Mouse (Mus musculus) liver, embryonic 11.5 days (tissue): ENCODE measurements around the gene Btbd11. TPM values are rescaled to one million over a fixed set of nuclear protein-coding genes. Genes with fewer than 3 reads are reported as not detected.

Experiments
- ATAC-seq: fragments of 200-750 bp; cut with Nextera tagmentation; replicated peaks from 2 replicates; pipeline ENCODE4 v1.8.0; 2017; ENCODE audit warnings: moderate number of reproducible peaks, mild to moderate bottlenecking, moderate TSS enrichment, moderate library complexity; ENCODE audit not compliant: low FRiP score
- DNase-seq: peaks from one replicate; pipeline ENCODE4 v3.0.0-alpha.2; 2017; ENCODE audit warnings: low spot score
- H3K27ac ChIP-seq: fragments of 300-500 bp; sonication (generic); 2 replicates; pipeline ENCODE4 v1.5.1; 2014; ENCODE audit warnings: mild to moderate bottlenecking, low read depth, low read length, control low read depth
- H3K27me3 ChIP-seq: fragments of 300-500 bp; sonication (generic); replicated peaks from 2 replicates; pipeline ENCODE4 v1.6.1; 2014; ENCODE audit warnings: low read length, mixed read lengths; ENCODE audit not compliant: control insufficient read depth, insufficient read depth
- H3K36me3 ChIP-seq: fragments of 300-500 bp; sonication (generic); 2 replicates; pipeline ENCODE4 v1.6.1; 2014; ENCODE audit warnings: mild to moderate bottlenecking, low read length, moderate library complexity, mixed read lengths; ENCODE audit not compliant: control insufficient read depth, insufficient read depth
- H3K4me1 ChIP-seq: fragments of 300-500 bp; sonication (generic); replicated peaks from 2 replicates; pipeline ENCODE4 v1.6.1; 2014; ENCODE audit warnings: low read length, mixed read lengths; ENCODE audit not compliant: control insufficient read depth, insufficient read depth
- H3K4me2 ChIP-seq: fragments of 300-500 bp; sonication (generic); 2 replicates; pipeline ENCODE4 v1.6.1; 2014; ENCODE audit warnings: mild to moderate bottlenecking, control low read depth, moderate library complexity
- H3K4me3 ChIP-seq: fragments of 300-500 bp; sonication (generic); 2 replicates; pipeline ENCODE4 v1.5.1; 2014; ENCODE audit warnings: low read depth, low read length, control low read depth
- H3K9ac ChIP-seq: fragments of 300-500 bp; sonication (generic); 2 replicates; pipeline ENCODE4 v1.6.1; 2014; ENCODE audit warnings: low read depth, low read length, control low read depth
- H3K9me3 ChIP-seq: fragments of 300-500 bp; sonication (generic); 2 replicates; pipeline ENCODE4 v1.6.1; 2016; ENCODE audit warnings: low read length, inconsistent platforms, mixed read lengths; ENCODE audit not compliant: control insufficient read depth
- WGBS: fragments of 180-500 bp; shearing (Covaris S2); extraction: QIAGEN DNeasy Blood & Tissue Kit; methylation state at CpG from one replicate; pipeline ENCODE4 v1.1.7; 2014; 5-methylcytosine and 5-hydroxymethylcytosine counted together
- polyA plus RNA-seq: library from polyadenylated mRNA; unstranded; fragments of >200 nt; fragmentation: Nextera tagmentation; extraction: Ambion mirVana; gene quantifications from 2 replicates; pipeline ENCODE4 v1.2.1, GENCODE M21; 2014

Btbd11 gene
- polyA plus RNA-seq, 1 experiment from 2014 or later = 0.88 TPM

GRCm38 (mm10) chr10:85591986-85592385 is 205.4 kb downstream of the Btbd11 start:
- H3K27ac ChIP-seq = no peak overlapping the region
- WGBS = 49% methylated on average over 6 of the region's 6 CpGs
- no peaks in the 10 kb centered on the region for H3K36me3 ChIP-seq
- H3K4me3 ChIP-seq = no peak overlapping the region
- H3K9ac ChIP-seq = no peak overlapping the region
- no peak overlapping the region for H3K4me2 ChIP-seq
- no peaks in the 10 kb centered on the region for H3K4me1 ChIP-seq
- ATAC-seq (no peak), DNase-seq (no peak)
- no peaks in the 10 kb centered on the region for H3K9me3 ChIP-seq
- H3K27me3 ChIP-seq = no peaks in the 10 kb centered on the region

GRCm38 (mm10) chr10:85596301-85596700 is 209.7 kb downstream of the Btbd11 start:
- H3K9me3 ChIP-seq = no peaks in the 10 kb centered on the region
- DNase-seq (no peak), ATAC-seq (no peak)
- WGBS = 75% methylated on average over 5 of the region's 5 CpGs
- H3K27ac ChIP-seq = no peak overlapping the region
- H3K4me1 ChIP-seq = no peaks in the 10 kb centered on the region
- no peak overlapping the region for H3K4me2 ChIP-seq
- no peak overlapping the region for H3K9ac ChIP-seq
- H3K36me3 ChIP-seq = no peaks in the 10 kb centered on the region
- H3K27me3 ChIP-seq = peaks cover 11% of the 10 kb centered on the region
- H3K4me3 ChIP-seq = no peak overlapping the region

DNA sequence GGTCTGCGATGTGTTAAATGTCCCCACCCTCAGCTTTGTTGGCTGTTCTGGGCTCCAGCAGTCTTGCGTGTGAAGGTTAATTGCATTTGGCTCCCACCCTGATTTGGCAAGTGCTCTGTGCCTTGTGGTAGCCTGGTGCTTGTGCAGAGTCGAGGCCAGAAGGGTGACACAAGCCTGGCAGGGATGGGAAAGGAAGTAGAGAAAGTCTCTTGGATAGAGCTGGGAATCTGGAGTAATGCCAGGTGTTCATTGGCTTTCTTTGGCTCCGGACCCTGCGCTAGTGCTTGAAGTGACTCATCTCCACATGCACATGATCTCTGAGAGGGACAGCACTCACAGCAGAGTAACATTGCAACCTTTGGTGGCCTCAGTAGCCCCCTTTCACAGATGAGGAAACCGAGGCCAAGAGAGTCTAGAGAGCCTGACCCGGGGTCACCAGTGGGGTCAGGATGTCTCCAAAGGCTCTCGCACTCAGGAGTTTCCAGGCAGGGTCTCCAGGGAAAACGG is 211.5 kb downstream of the Btbd11 start:
- no peaks in the 10 kb centered on the region for H3K9me3 ChIP-seq
- no peak overlapping the region for H3K9ac ChIP-seq
- ATAC-seq = no peak
- peak overlapping the region; percentile 43 for H3K4me3 ChIP-seq
- peak overlapping the region; percentile 67 for H3K4me2 ChIP-seq
- peaks cover 11% of the 10 kb centered on the region for H3K27me3 ChIP-seq
- WGBS = 39% methylated on average over 9 of the region's 9 CpGs
- H3K36me3 ChIP-seq = no peaks in the 10 kb centered on the region
- H3K27ac ChIP-seq = no peak overlapping the region
- DNase-seq = no peak
- H3K4me1 ChIP-seq = no peaks in the 10 kb centered on the region

GRCm38 (mm10) chr10:85598603-85599542 is 212.3 kb downstream of the Btbd11 start:
- H3K36me3 ChIP-seq = no peaks in the 10 kb centered on the region
- H3K27ac ChIP-seq = no peak overlapping the region
- no peaks in the 10 kb centered on the region for H3K9me3 ChIP-seq
- H3K27me3 ChIP-seq = peaks cover 11% of the 10 kb centered on the region
- peak overlapping the region; percentile 43; the same call in 1 of the 2 replicates for H3K9ac ChIP-seq
- H3K4me1 ChIP-seq = no peaks in the 10 kb centered on the region
- ATAC-seq = 0 out of 2 replicates have a peak, but pooled peaks have one; percentile 29
- WGBS = 4% methylated on average over 41 of the region's 41 CpGs
- peak overlapping the region; percentile 67 for H3K4me2 ChIP-seq
- H3K4me3 ChIP-seq = peak overlapping the region; percentile 43
- no peak for DNase-seq

DNA sequence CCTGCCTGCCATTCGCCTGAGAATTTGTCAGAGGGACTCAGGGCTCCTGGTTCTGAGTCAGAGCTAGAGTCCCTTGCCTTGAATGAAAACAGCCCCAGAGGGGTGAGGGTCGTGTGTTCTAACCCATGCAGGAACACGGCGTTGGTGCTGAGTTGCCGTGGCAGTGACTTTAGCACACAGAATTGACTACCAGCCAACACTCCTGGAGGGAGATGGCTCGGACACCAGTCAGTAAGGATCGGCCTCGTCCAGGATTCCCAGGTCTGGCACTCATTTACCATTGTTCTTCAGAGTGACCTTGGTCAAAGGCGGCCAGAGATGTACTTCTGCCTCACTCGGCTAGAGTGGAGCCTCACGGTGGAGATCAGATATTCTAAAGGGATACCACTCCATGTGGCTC is 215.9 kb downstream of the Btbd11 start:
- H3K4me1 ChIP-seq = no peaks in the 10 kb centered on the region
- 84% methylated on average over 11 of the region's 11 CpGs for WGBS
- ATAC-seq = no peak
- no peak overlapping the region for H3K27ac ChIP-seq
- H3K4me3 ChIP-seq = no peak overlapping the region
- H3K9me3 ChIP-seq = no peaks in the 10 kb centered on the region
- DNase-seq = no peak
- peaks cover 11% of the 10 kb centered on the region for H3K27me3 ChIP-seq
- no peak overlapping the region for H3K4me2 ChIP-seq
- H3K9ac ChIP-seq = no peak overlapping the region
- no peaks in the 10 kb centered on the region for H3K36me3 ChIP-seq

DNA sequence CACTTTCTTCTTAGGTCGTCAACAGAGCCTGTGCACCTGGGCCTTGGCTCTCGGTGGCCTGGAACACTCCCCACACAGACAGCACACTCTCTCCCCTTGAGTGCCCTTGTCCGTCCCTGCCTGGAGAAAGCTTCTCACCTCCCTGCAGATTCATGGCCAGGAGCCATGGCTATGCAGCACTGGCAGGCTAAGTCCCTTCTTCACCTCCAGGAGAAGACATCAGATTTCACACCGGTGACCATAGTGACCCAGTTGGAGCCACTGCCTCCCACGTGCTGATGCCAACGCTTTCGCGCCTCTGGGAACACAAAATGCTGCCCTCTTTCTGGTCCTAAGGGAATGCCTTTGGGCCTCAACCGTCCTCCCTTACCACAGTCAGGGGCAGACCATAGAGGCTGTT is 217.9 kb downstream of the Btbd11 start:
- 74% methylated on average over 9 of the region's 9 CpGs for WGBS
- Histone ChIP-seq H3K27ac (no peak overlapping the region), H3K36me3 (no peaks in the 10 kb centered on the region), H3K9me3 (no peaks in the 10 kb centered on the region), H3K9ac (no peak overlapping the region), H3K4me3 (no peak overlapping the region), H3K4me1 (no peaks in the 10 kb centered on the region), H3K4me2 (no peak overlapping the region), H3K27me3 (no peaks in the 10 kb centered on the region)
- ATAC-seq (no peak), DNase-seq (no peak)

GRCm38 (mm10) chr10:85608550-85609278 is 222.1 kb downstream of the Btbd11 start:
- no peak overlapping the region for H3K27ac ChIP-seq
- H3K9ac ChIP-seq = no peak overlapping the region
- no peaks in the 10 kb centered on the region for H3K27me3 ChIP-seq
- DNase-seq = no peak
- H3K4me2 ChIP-seq = no peak overlapping the region
- H3K4me3 ChIP-seq = no peak overlapping the region
- 83% methylated on average over 14 of the region's 14 CpGs for WGBS
- ATAC-seq = no peak
- H3K36me3 ChIP-seq = no peaks in the 10 kb centered on the region
- no peaks in the 10 kb centered on the region for H3K4me1 ChIP-seq
- no peaks in the 10 kb centered on the region for H3K9me3 ChIP-seq

DNA sequence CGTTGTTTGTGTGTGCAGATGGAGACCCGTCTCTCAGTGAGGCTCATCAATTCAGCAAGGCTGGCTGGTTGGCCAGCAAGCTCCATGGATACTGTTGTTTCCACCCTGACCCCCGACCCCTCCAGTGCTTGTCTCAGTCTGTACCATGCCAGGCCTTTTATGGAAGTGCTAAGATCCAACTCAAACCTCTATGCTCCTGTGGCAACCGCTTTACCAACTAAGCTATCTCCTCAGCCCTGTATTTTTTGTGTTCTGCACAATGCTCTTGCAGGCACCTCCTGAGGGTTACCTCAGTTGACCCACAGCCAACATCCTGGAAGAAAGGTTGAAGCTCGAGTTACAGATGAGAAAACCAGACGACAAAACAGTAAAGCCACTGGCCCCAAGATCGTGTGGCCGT is 230.5 kb downstream of the Btbd11 start:
- Histone ChIP-seq H3K9ac (no peak overlapping the region), H3K4me1 (no peaks in the 10 kb centered on the region), H3K36me3 (no peaks in the 10 kb centered on the region), H3K4me2 (no peak overlapping the region), H3K27ac (no peak overlapping the region), H3K27me3 (no peaks in the 10 kb centered on the region), H3K9me3 (no peaks in the 10 kb centered on the region), H3K4me3 (no peak overlapping the region)
- DNase-seq = no peak
- no peak for ATAC-seq
- 71% methylated on average over 8 of the region's 8 CpGs for WGBS
